Mouse (Mus musculus) right cerebral cortex, postnatal 14 days (tissue): Measurements from ENCODE around the gene Cd7.
"Not testable (repeated sequence)": the region's sequence is repeated elsewhere in the genome, so short reads cannot be mapped to it uniquely, and the experiment has no call there.

Experiments used
- DNase-seq: peaks from one replicate; pipeline ENCODE4 v3.0.0; 2022

Cd7 gene

DNA sequence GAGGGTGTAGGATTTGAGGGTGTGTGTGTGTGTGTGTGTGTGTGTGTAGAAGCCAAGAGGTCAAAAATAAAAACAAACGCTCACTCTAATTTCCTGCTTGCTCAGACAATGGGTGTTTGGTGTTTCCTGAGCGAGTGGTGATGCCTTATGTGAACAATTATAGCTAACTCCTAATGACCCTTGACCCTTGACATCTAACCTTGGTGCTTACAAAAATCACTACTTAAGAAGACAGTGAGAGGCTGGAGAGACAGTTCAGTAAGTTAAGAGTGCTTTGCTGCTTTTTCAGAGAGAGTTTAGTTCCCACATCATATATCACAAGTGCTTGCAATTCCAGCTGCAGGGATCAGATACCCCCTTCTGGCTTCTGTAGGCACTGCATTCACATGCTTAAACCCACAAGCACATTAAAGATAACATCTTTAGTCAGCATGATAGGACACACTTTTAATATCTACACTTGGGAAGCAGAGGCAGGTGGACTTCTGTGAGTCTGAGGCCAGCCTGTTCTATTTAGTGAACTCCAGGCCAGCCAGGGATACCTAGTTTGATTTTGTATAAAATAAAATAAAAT, 8.7 kb upstream of the Cd7 start:
- DNase-seq = no peak

- no peak for DNase-seq
These were observed 6.1 kb upstream of the Cd7 start for GRCm38 (mm10) chr11:121045286-121045685.

DNA sequence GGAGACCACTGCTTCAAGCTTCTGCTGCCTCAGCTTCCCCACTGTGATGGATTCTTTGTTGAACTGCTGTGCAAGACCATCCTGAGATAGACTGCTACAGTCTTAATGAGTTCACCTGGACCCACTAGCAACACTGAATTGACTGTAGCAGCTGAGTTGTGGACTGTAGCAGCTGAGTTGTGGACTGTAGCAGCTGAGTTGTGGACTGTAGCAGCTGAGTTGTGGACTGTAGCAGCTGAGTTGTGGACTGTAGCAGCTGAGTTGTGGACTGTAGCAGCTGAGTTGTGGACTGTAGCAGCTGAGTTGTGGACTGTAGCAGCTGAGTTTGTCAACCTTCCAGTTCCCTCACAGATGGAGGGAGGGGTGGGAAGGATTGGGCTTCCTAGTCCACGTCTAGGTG, 3.8 kb upstream of the Cd7 start:
- DNase-seq = not testable (repeated sequence)

DNA sequence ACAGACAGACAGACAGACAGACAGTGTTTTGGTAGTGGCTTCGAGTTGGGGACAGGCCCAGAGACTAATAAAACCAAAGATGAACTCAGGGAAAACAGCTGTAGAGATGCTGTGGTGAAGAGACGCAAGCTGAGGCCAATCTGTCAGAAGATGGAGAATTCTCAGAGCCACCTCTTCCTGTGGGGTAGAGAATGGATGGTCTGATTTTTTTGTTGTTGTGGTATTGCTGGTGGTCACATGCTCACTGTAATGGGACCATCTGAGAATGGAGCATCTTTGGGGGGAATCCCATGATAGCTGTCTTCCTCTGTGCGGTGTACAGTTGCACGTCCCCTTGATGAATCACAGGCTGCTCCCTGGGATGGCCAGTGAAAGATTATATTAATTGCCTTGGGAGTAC, 3.3 kb upstream of the Cd7 start:
- DNase-seq = no peak

DNA sequence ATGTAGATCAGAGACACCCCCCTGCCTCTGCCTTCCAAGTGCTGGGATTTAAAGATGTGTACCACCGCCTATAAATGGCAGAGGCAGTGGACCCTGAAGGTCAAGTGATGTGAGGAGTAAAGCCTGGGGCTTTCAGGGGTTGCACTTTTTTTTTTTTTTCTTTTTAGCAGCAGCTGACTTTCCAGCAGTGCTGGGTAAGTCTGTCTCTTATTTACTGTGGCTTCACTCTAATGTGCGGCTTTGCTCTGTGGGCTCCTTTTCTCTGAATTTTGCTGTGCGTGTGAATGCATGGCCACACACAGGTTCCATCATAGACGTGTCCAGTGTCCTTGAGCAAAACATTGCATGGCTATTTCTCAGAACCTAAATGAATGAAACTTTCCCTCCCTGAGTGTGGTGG, 2.4 kb upstream of the Cd7 start:
- no peak for DNase-seq

- peak; percentile 89 for DNase-seq
These were observed 2.0 kb upstream of the Cd7 start for GRCm38 (mm10) chr11:121041212-121041611.

DNA sequence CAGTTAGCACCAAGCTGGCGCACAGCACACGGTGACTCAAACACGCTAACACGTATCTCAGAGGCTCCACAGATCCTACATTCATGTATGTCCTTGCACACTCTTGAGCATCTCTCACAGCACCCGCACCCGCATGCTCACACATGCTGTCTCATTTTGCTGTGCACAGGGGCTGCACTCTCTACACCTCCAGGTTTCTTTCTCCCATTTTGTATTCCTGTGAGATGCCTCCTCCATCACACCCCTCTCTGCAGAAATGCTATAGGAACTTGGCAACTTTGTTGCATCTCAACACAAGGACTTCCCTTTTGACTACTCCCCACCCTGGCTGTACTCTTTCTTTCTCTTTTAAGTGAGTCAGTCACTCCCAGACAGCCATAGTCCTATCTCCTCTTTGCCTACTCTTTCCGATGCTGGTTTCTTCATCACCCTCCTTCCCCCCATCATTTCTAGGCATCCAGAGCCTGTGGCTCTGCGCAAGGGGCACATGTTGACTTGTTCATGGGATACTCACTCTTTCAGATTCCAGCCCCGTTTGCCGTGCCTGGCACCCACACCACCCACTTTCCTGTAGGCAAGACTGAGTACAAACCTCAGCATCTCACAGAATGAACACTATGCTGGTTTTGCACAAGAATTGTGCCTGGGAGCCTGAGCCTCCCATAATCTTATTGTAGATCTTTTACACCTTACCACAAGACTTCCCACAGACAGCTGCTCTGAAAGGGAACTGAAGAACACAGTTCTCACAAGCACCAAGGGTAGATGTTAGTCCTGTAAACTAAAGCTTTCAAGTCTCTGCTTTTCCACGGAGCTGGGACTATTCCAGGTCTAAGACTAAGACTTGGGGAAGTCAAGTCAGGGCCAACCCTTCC, 615 bp downstream of the Cd7 start:
- no peak for DNase-seq

DNA sequence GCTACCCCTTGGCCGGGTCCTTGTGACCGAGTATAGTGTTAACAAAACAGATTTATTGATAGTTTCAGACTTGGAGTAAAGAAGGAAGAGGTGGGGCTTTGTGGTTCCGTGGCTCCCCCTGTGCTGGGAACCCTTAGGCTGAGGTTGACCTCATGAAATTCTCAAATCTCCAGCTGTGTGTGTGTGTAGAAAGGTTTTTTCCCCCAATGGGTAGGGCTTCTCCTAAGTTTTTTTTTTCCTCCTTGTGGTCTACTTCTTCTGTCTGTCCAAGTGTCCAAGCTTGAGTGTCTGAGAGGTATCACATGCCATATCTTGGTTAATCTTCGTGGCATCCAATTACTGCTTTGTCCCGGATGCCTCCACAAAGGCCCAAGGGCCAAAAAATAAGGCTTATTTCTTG, 6.1 kb downstream of the Cd7 start:
- DNase-seq = no peak

GRCm38 (mm10) chr11:121027259-121027658, 12.0 kb downstream of the Cd7 start:
- no peak for DNase-seq

DNA sequence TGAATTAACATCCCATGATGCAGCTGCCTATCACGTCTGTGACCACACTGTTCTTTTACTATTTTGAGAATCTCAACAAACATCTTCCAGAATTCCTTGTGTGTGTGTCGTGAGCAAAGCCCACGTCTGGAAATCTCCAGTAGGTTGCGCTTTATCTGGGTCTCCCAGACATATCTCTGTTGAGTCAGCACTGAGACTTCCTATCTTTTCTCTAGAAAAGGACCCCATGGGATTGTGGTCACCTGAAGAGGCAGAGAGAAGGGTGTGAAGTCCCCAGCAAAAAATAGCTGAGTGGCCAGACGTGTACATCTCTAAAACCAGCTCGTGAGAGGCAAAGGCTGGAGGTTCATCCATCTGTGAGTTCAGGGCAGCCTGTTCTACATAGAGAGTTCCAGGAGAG, 15.1 kb downstream of the Cd7 start:
- no peak for DNase-seq

GRCm38 (mm10) chr11:121019501-121019900, 19.7 kb downstream of the Cd7 start:
- DNase-seq = no peak

- peak; percentile 68 for DNase-seq
These were observed 21.5 kb downstream of the Cd7 start for GRCm38 (mm10) chr11:121017703-121018102.

DNA sequence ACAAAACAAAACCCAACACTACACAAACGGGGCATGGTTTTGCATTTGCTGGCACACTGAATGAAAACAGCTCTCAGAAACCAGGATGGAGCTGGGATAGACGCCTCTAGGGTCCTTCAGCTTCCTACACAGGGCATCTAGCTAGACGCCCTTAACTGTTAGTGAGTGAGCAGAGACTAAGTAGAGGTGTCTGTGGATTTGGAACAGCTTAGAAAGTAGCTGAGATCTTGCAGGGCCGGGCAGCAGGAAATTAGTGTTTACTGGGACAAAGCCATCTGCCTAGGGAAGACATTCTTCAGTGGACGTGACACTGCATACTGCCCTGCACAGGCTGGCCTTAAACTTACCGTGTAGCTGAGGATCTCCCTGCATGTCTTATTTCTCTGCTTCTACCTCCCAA, 23.7 kb downstream of the Cd7 start:
- no peak for DNase-seq

DNA sequence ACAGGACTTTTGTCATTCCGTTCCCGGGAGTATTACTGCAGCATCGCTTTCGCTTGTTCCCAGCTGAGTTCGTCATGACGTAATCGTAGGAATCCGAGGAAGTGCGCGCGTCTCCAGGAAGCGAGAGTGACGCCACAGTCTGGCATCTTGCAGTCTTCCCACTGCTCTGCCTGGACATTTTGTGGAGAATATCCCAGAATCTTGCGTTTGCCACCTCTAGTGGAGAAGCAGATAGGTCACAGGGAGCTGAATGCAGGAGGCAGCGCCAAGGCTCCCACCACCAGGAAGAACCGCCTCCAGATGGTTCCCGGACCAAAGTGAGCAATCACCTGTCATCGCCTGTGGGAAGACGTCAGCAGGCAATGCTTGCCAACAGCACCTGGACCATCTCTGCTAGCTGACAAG, 24.3 kb downstream of the Cd7 start:
- DNase-seq = peak; percentile 42

DNA sequence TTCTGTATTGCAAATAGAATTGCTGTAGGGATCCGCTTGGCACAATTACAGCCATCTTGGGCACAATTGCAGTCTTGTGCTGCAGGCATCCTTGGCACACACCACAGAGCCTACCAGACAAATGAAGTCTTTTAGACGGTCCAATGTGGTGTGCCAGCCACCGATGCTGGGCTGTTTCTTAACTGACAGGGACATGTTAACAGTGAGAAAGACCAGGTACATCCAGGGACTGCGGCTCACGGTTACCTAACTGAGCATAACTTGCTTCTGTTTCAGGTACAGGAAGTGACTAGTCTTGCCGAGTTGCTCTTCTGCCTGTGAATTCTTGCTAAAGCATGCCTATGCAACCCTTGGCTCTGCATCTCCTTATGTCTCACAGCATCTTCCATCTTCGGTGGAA, 25.6 kb downstream of the Cd7 start:
- no peak for DNase-seq

DNA sequence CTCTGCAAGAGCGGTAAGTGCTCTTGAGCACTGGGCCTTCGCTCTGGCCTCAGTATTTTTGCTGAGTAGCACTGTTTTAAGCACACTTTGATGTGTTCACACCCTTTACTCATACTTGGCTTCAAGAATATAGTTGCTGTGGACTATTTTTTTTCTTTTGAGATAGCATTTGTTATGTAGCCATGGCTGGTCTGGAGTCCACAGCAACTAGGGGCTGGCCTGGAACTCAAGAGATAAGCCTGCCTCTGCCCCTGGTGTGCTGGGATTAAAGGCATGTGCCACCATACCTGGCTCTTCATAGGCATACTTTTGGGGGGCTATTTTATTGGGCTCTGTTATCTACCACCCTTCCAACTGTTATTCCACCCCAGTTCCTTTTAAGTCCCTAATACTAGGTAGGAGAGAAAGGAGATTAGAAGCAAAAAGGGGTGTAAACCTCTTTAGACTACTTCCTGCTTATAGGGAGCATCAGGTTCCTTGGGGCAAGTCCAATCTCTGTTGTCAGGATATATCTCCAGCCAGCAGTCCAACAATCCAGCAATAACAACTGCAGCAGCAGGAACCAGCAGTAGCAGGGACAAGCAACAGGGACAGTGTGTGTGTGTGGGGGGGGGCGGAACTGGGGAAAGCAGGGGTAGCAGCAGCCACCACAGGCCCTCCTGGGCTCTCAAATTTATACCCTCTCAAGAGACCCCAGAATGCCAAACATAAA, 29.0 kb downstream of the Cd7 start:
- DNase-seq = no peak

DNA sequence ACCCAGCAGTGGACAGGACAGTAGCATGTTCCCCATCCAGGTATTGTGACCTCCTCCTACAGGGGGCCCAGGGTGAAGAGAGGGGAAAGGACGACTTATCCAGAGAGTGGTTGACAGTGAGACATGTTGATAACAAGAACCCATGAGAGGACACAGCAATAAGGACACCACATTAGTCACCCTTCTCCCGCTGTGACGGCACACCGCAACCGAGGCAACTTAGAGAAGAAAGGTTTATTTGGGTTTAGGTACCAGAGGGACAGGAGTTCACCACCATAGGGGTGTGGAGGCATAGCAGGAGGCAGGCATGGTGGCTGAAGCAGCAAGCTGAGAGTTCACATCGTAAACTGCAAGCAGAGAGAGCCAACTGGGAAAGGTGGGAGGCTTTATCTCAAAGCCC, 33.0 kb downstream of the Cd7 start:
- DNase-seq = no peak

- no peak for DNase-seq
These were observed 34.9 kb downstream of the Cd7 start for GRCm38 (mm10) chr11:121004281-121004680.

- DNase-seq = no peak
These were observed 37.3 kb downstream of the Cd7 start for GRCm38 (mm10) chr11:121001966-121002365.

DNA sequence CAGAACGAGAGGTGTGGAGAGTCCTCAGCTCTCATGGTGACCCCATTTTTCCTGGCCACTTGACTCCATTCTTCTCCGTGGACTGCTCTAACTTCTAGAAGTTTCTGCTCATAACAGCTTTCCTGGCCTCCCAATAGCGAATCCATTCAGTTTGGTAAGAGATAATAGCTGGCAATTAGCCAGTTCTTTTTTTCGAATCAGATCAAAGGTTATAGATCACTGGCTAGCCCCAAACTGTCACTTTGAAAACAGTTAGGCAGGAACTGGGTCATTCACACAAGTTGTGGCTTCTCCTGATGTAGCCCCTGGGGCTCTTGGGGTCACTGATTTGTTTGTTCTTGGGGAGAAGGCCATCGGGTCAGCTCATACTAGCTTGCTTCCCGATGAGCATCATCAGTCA, 44.5 kb downstream of the Cd7 start:
- DNase-seq = no peak

- no peak for DNase-seq
These were observed 45.6 kb downstream of the Cd7 start for GRCm38 (mm10) chr11:120993586-120993985.

DNA sequence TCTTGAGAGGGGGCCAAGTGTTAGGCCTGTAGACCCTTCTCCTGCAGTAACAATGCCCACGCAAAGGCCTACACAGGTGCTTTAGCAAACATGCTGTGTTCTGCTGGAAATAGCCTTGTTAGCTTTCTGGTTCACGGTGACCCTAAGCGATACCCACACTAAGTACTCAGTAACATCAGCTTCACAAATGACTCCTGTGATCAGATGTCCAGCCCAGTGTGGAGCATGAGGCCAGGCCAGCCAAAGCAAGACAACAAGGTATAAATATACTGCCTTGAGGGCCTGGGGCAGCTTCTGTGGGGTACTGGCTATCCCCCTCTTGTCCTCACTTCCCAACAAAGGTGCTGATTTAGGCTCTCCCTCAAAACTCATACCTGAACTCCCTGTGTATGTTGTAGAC, 46.1 kb downstream of the Cd7 start:
- DNase-seq = no peak

GRCm38 (mm10) chr11:120991791-120992190, 47.4 kb downstream of the Cd7 start:
- DNase-seq = no peak

GRCm38 (mm10) chr11:120990951-120991526, 48.2 kb downstream of the Cd7 start, which contains the start of gene Csnk1d:
Gene Csnk1d (minus strand): TSS chr11:120991330.
- peak; percentile 99 for DNase-seq
